Mouse (Mus musculus): ENCODE data around the gene Acvrl1. TPM values are rescaled to one million over a fixed set of nuclear protein-coding genes. Genes with fewer than 3 reads are reported as not detected.
A peak's percentile ranks its signal among the peaks of the same experiment; 100 is the strongest.

Acvrl1 gene
- polyA plus RNA-seq, 1 experiment from 2014 or later, result 15.6 TPM

DNA sequence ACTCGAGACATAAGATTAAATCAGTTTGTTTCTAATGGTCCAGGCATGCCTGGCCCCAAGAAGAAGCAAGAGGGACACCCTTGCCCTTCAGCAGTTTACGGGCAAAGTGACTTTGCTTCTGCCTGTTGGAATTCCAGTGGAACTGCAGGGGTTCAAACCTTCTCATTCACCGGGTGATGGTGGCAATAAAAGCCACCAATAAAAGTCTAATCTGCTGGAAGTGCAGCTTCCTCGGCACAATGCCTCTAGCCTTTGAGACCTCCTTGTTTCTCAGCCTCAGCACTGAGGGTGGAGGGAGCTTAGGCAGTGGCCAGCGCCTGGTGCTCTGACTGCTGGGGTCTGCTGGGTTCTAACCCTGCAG, 52.8 kb downstream of the Acvrl1 start:
- Histone ChIP-seq H3K27ac (ENCODE audit: low read length) (peak overlapping the region; percentile 6; the same call in 1 of the 2 replicates), H3K36me3 (ENCODE audit: control insufficient read depth, insufficient read depth, low read length) (no peaks in the 10 kb centered on the region), H3K27me3 (ENCODE audit: control insufficient read depth, insufficient read depth, low read length) (no peaks in the 10 kb centered on the region), H3K4me2 (replicated peaks; ENCODE audit: low read depth, low read length) (no peak overlapping the region), H3K9ac (replicated peaks; ENCODE audit: low read depth, low read length) (no peak overlapping the region), H3K9me3 (ENCODE audit: control insufficient read depth, low read depth, low read length) (peaks cover 3% of the 10 kb centered on the region; the same call in 1 of the 2 replicates), H3K4me3 (ENCODE audit: low read depth, low read length) (no peak overlapping the region), H3K4me1 (ENCODE audit: control insufficient read depth, insufficient read depth, low read length) (peaks cover 55% of the 10 kb centered on the region)
- WGBS, result 39% methylated on average over 5 of the region's 5 CpGs
- no peak for ATAC-seq (ENCODE audit: insufficient number of reproducible peaks, insufficient read depth, low FRiP score, low read depth)

DNA sequence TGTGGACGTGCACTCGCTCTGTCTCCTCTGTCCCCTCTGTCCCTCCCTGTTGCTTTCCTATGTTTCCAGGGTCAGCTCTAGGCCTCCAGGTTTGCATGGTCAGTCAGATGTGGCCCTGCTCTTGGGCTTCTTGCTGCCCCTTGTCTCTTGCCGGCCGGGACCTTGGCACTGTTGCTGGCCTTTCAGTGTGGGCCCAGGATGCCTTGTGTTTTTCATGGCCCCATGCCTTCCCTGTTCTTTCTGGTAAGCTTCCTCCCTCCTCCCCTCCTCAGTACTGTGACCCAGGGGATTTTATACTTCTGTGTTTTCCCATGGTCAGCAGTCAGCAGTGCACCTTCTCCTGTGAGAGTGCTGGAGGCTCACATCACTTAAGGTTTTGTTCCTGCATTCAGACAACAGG, 53.2 kb downstream of the Acvrl1 start:
- H3K4me3 ChIP-seq (ENCODE audit: low read depth, low read length), result no peak overlapping the region
- H3K27ac ChIP-seq (ENCODE audit: low read length), result peak overlapping the region; percentile 6; the same call in 1 of the 2 replicates
- no peak overlapping the region for H3K9ac ChIP-seq (replicated peaks; ENCODE audit: low read depth, low read length)
- peaks cover 3% of the 10 kb centered on the region; the same call in 1 of the 2 replicates for H3K9me3 ChIP-seq (ENCODE audit: control insufficient read depth, low read depth, low read length)
- WGBS, result 62% methylated on average over 4 of the region's 4 CpGs
- no peaks in the 10 kb centered on the region for H3K36me3 ChIP-seq (ENCODE audit: control insufficient read depth, insufficient read depth, low read length)
- H3K4me2 ChIP-seq (replicated peaks; ENCODE audit: low read depth, low read length), result no peak overlapping the region
- H3K4me1 ChIP-seq (ENCODE audit: control insufficient read depth, insufficient read depth, low read length), result peaks cover 51% of the 10 kb centered on the region
- no peak for ATAC-seq (ENCODE audit: insufficient number of reproducible peaks, insufficient read depth, low FRiP score, low read depth)
- H3K27me3 ChIP-seq (ENCODE audit: control insufficient read depth, insufficient read depth, low read length), result no peaks in the 10 kb centered on the region

DNA sequence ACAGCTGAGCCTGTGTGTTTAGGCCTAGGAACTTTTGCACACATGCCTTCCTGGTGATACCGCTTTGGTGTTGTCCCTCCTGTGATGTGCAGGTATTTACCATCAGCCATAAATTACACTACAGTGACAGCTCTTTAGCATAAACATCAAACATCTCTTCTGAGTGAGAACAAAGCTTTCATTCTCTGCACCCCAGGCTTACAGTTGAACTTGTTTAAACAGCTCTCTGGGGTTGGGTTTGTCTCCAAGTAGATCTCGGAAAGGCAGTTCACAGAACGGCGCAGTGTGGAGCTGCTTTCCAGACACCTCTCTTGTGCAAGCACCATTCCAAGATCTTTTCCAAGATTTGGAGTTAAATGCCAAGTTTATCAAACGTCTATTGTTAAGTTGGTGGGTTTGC, 54.4 kb downstream of the Acvrl1 start:
- Histone ChIP-seq H3K4me3 (ENCODE audit: low read depth, low read length) (no peak overlapping the region), H3K9ac (replicated peaks; ENCODE audit: low read depth, low read length) (no peak overlapping the region), H3K27ac (ENCODE audit: low read length) (peak overlapping the region; percentile 82), H3K4me1 (ENCODE audit: control insufficient read depth, insufficient read depth, low read length) (peaks cover 44% of the 10 kb centered on the region), H3K27me3 (ENCODE audit: control insufficient read depth, insufficient read depth, low read length) (no peaks in the 10 kb centered on the region), H3K9me3 (ENCODE audit: control insufficient read depth, low read depth, low read length) (peaks cover 3% of the 10 kb centered on the region; the same call in 1 of the 2 replicates), H3K4me2 (replicated peaks; ENCODE audit: low read depth, low read length) (0 out of 2 replicates have a peak overlapping the region, but pooled peaks have one; percentile 10), H3K36me3 (ENCODE audit: control insufficient read depth, insufficient read depth, low read length) (no peaks in the 10 kb centered on the region)
- ATAC-seq (ENCODE audit: insufficient number of reproducible peaks, insufficient read depth, low FRiP score, low read depth), result no peak
- WGBS, result 25% methylated on average over 5 of the region's 5 CpGs

DNA sequence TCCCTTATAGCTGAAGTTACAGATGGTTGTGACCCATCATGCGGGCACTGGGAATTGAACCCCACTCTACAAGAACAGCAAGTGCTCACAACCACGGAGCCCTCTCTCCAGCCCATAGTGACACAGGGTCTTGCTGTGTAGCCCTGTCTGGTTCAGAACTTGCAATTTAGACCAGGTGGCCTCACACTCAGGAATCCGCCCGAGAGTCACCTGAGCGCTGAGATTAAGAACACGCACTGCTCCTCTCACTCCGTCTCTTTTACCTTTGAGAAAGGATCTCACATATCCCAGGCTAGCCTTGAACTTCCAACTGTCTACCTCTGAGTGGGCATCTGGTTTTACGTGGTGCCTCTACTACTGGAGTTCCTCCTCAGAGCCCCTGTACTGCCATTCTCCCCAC, 56.0 kb downstream of the Acvrl1 start:
- no peak for ATAC-seq (ENCODE audit: insufficient number of reproducible peaks, insufficient read depth, low FRiP score, low read depth)
- peaks cover 3% of the 10 kb centered on the region; the same call in 1 of the 2 replicates for H3K9me3 ChIP-seq (ENCODE audit: control insufficient read depth, low read depth, low read length)
- H3K4me2 ChIP-seq (replicated peaks; ENCODE audit: low read depth, low read length), result no peak overlapping the region
- WGBS, result 86% methylated on average over 8 of the region's 8 CpGs
- peaks cover 39% of the 10 kb centered on the region for H3K4me1 ChIP-seq (ENCODE audit: control insufficient read depth, insufficient read depth, low read length)
- no peak overlapping the region for H3K9ac ChIP-seq (replicated peaks; ENCODE audit: low read depth, low read length)
- no peak overlapping the region for H3K27ac ChIP-seq (ENCODE audit: low read length)
- no peaks in the 10 kb centered on the region for H3K27me3 ChIP-seq (ENCODE audit: control insufficient read depth, insufficient read depth, low read length)
- H3K4me3 ChIP-seq (ENCODE audit: low read depth, low read length), result no peak overlapping the region
- H3K36me3 ChIP-seq (ENCODE audit: control insufficient read depth, insufficient read depth, low read length), result no peaks in the 10 kb centered on the region

DNA sequence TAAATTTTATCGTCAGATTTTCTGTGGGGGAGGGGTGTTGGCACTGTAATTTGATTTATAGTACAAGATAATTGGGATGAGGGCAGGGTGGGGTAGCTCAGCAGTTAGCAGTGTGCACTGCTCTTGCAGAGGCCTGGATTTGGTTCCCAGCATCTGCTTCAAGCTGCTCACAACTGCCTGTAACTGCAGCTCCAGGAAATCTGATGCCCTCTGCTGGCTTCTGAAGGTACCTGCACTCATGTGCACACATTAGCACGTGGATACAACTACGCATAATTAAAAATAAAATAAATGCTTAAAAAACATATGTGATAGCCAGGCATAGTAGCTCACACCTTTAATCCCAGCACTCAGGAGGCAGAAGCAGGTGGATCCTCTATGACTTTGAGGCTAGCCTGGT, 57.2 kb downstream of the Acvrl1 start:
- Histone ChIP-seq H3K27ac (ENCODE audit: low read length) (no peak overlapping the region), H3K9ac (replicated peaks; ENCODE audit: low read depth, low read length) (no peak overlapping the region), H3K4me2 (replicated peaks; ENCODE audit: low read depth, low read length) (no peak overlapping the region), H3K27me3 (ENCODE audit: control insufficient read depth, insufficient read depth, low read length) (no peaks in the 10 kb centered on the region), H3K36me3 (ENCODE audit: control insufficient read depth, insufficient read depth, low read length) (no peaks in the 10 kb centered on the region), H3K4me3 (ENCODE audit: low read depth, low read length) (no peak overlapping the region), H3K9me3 (ENCODE audit: control insufficient read depth, low read depth, low read length) (peaks cover 3% of the 10 kb centered on the region; the same call in 1 of the 2 replicates), H3K4me1 (ENCODE audit: control insufficient read depth, insufficient read depth, low read length) (peaks cover 30% of the 10 kb centered on the region)
- 95% methylated on average over 3 of the region's 3 CpGs for WGBS
- no peak for ATAC-seq (ENCODE audit: insufficient number of reproducible peaks, insufficient read depth, low FRiP score, low read depth)

DNA sequence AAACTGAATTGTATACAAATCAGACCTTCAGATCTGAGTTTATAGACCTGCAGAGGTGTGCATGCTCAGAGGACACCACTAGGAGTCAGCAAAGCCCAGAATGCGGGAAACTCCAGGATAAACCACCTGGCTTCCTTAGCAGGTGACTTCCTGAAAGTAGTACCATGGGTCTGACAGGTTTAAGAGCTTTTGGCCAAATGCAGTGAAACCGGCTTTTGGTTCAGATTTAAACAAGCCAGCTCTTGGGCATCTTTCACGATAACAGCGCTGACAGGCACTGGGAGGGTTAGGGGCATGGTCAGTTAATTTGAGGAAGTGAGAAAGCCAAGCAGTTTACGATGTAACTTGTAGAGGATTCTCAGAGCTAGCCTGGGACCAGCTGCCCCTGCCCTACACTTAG, 59.6 kb downstream of the Acvrl1 start:
- no peak for ATAC-seq (ENCODE audit: insufficient number of reproducible peaks, insufficient read depth, low FRiP score, low read depth)
- H3K4me1 ChIP-seq (ENCODE audit: control insufficient read depth, insufficient read depth, low read length), result peaks cover 26% of the 10 kb centered on the region
- H3K27me3 ChIP-seq (ENCODE audit: control insufficient read depth, insufficient read depth, low read length), result no peaks in the 10 kb centered on the region
- 65% methylated on average over 5 of the region's 5 CpGs for WGBS
- H3K9ac ChIP-seq (replicated peaks; ENCODE audit: low read depth, low read length), result no peak overlapping the region
- no peaks in the 10 kb centered on the region for H3K36me3 ChIP-seq (ENCODE audit: control insufficient read depth, insufficient read depth, low read length)
- H3K9me3 ChIP-seq (ENCODE audit: control insufficient read depth, low read depth, low read length), result peaks cover 3% of the 10 kb centered on the region; the same call in 1 of the 2 replicates
- no peak overlapping the region for H3K4me3 ChIP-seq (ENCODE audit: low read depth, low read length)
- no peak overlapping the region for H3K4me2 ChIP-seq (replicated peaks; ENCODE audit: low read depth, low read length)
- no peak overlapping the region for H3K27ac ChIP-seq (ENCODE audit: low read length)

DNA sequence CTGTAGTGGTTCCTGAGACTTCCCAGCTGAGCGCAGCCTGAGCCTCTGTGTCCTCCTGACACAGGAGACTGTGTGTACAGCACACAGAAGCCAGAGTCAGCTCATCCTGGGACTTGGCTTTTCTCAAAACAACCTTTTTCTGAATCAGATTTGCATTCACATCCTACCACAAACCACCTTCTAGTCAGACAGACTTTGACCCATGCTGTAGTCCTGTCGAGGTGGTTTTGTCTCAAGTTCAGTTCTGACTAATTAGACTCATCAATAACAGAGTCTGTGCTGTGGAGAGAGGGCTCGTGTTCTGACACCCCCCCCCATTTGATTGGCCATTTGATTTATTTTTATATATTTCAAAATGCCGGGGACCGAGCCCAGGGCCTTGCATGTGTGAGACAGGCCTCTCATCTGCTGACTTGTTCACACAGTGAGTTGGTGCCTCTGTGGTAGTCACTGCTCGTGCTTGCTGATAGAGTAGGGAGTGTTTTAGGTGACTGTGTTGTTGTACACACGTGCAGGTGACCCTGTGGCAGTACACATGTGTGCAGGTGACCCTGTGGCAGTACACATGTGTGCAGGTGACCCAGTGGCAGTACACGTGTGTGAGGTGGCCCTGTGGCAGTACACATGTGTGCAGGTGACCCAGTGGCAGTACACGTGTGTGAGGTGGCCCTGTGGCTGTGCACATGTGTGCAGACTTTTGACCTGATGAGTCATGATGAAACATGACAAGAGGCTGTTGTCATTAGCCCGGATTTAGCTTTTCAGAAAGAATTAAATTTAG, 61.8 kb downstream of the Acvrl1 start:
- no peak overlapping the region for H3K4me2 ChIP-seq (replicated peaks; ENCODE audit: low read depth, low read length)
- WGBS, result 70% methylated on average over 10 of the region's 10 CpGs
- peaks cover 20% of the 10 kb centered on the region for H3K4me1 ChIP-seq (ENCODE audit: control insufficient read depth, insufficient read depth, low read length)
- H3K9me3 ChIP-seq (ENCODE audit: control insufficient read depth, low read depth, low read length), result peaks cover 3% of the 10 kb centered on the region; the same call in 1 of the 2 replicates
- no peak for ATAC-seq (ENCODE audit: insufficient number of reproducible peaks, insufficient read depth, low FRiP score, low read depth)
- H3K4me3 ChIP-seq (ENCODE audit: low read depth, low read length), result no peak overlapping the region
- H3K36me3 ChIP-seq (ENCODE audit: control insufficient read depth, insufficient read depth, low read length), result peaks cover 12% of the 10 kb centered on the region; the same call in 1 of the 2 replicates
- H3K27ac ChIP-seq (ENCODE audit: low read length), result no peak overlapping the region
- no peak overlapping the region for H3K9ac ChIP-seq (replicated peaks; ENCODE audit: low read depth, low read length)
- no peaks in the 10 kb centered on the region for H3K27me3 ChIP-seq (ENCODE audit: control insufficient read depth, insufficient read depth, low read length)

DNA sequence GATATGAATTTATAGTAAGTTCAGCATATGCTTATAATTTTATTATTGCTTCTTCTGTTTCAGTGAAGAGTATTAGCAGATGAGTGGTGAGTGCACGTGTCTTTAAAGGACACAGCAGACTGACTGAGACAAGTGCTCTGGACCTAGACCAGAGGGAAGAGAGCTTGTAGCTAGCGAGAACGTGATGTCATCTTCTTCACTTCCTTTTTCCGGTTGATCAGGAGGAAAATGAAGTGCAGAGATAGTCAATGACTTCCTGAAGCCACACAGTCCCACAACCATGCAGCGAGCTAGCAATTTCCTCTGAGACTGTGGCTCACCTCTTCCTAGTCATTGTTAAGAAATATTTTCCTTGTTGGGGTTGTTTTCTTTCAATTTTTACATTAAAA, 62.4 kb downstream of the Acvrl1 start:
- WGBS, result 67% methylated on average over 5 of the region's 5 CpGs
- H3K4me3 ChIP-seq (ENCODE audit: low read depth, low read length), result no peak overlapping the region
- H3K9ac ChIP-seq (replicated peaks; ENCODE audit: low read depth, low read length), result no peak overlapping the region
- no peak overlapping the region for H3K4me2 ChIP-seq (replicated peaks; ENCODE audit: low read depth, low read length)
- peak overlapping the region; percentile 33; the same call in 1 of the 2 replicates for H3K27ac ChIP-seq (ENCODE audit: low read length)
- peaks cover 20% of the 10 kb centered on the region for H3K4me1 ChIP-seq (ENCODE audit: control insufficient read depth, insufficient read depth, low read length)
- no peaks in the 10 kb centered on the region for H3K9me3 ChIP-seq (ENCODE audit: control insufficient read depth, low read depth, low read length)
- peaks cover 17% of the 10 kb centered on the region for H3K36me3 ChIP-seq (ENCODE audit: control insufficient read depth, insufficient read depth, low read length)
- no peak for ATAC-seq (ENCODE audit: insufficient number of reproducible peaks, insufficient read depth, low FRiP score, low read depth)
- no peaks in the 10 kb centered on the region for H3K27me3 ChIP-seq (ENCODE audit: control insufficient read depth, insufficient read depth, low read length)
